Mouse (Mus musculus): ENCODE results near the gene Cuedc1. TPM values are rescaled to one million over a fixed set of nuclear protein-coding genes. Genes with fewer than 3 reads are reported as not detected.

Gene Cuedc1
- polyA plus RNA-seq, 1 experiment from 2014 or later, result 22.6 TPM

DNA sequence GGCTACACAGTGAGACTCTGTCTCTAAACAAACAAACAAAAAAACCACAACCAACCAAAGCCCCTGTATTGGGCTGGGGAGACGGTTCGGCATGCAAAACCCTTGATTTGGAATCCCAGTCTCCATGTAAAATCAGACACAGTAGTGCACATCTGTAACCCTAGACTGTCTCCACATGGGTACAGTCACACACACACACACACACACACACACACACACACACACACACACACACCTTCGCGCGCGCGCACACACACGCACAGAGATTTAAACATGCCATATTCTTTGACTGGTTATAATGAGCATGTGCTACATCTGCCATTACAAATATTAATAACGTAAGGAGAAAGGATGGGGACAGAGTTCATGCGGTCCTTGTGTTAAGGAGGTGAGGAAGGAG lies 142.4 kb downstream of the Cuedc1 start:
- Histone ChIP-seq H3K9me3 (replicated peaks) (no peaks in the 10 kb centered on the region), H3K4me3 (peak overlapping the region; percentile 22; the same call in 1 of the 2 replicates), H3K36me3 (no peaks in the 10 kb centered on the region), H3K27ac (peak overlapping the region; percentile 92), H3K27me3 (ENCODE audit: low read depth, poor library complexity, severe bottlenecking) (no peaks in the 10 kb centered on the region), H3K4me1 (peaks cover 41% of the 10 kb centered on the region)
- WGBS, result 78% methylated on average over 10 of the region's 10 CpGs
- no peak for DNase-seq (ENCODE audit: low spot score)

DNA sequence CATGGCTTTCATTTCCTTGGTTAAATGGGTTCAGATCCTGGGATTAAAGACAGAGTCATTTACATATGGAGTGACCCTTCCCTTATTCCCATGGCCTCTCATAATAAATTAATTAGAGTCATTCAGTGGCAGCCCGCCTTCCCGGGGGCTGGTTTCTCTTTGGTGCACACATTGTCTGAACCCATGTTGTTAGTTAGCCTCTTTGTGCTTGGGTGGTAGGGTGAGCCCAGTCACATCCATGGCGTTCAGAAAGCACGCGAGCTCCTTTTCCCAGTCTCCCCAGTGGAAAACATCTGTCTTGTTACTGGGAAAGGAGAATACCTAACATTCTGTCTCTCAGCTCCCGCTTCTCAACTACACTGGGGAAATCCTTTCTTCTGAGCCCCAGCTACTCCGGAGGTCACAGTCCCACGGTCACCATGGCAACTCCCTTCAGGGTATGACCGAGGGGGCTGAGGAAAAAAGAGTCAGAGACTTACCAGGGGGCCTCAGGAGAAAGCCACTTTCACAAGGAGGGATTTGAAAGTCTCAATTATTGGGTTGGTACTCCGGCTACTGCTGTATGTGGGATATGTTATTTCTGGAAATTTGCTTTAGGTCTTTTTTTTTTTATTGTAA lies 143.0 kb downstream of the Cuedc1 start:
- H3K4me1 ChIP-seq, result peaks cover 35% of the 10 kb centered on the region
- peak; percentile 81 for DNase-seq (ENCODE audit: low spot score)
- 3% methylated on average over 10 of the region's 10 CpGs for WGBS

GRCm38 (mm10) chr11:88241468-88242301 lies 143.8 kb downstream of the Cuedc1 start:
- WGBS, result 43% methylated on average over 12 of the region's 12 CpGs
- H3K27ac ChIP-seq, result peak overlapping the region; percentile 92
- no peaks in the 10 kb centered on the region for H3K27me3 ChIP-seq (ENCODE audit: low read depth, poor library complexity, severe bottlenecking)
- no peaks in the 10 kb centered on the region for H3K9me3 ChIP-seq (replicated peaks)
- no peak for DNase-seq (ENCODE audit: low spot score)
- H3K4me1 ChIP-seq, result peaks cover 27% of the 10 kb centered on the region
- H3K36me3 ChIP-seq, result no peaks in the 10 kb centered on the region
- H3K4me3 ChIP-seq, result peak overlapping the region; percentile 5; the same call in 1 of the 2 replicates

More for the DNA sequence above, 143.0 kb downstream of the Cuedc1 start:
- Histone ChIP-seq H3K36me3 (no peaks in the 10 kb centered on the region), H3K27ac (peak overlapping the region; percentile 92), H3K9me3 (replicated peaks) (no peaks in the 10 kb centered on the region), H3K27me3 (ENCODE audit: low read depth, poor library complexity, severe bottlenecking) (no peaks in the 10 kb centered on the region), H3K4me3 (peak overlapping the region; percentile 22)

Other genes starting within 250 kb of the Cuedc1 start
- gene Mks1, start 244.8 kb upstream of the Cuedc1 start, polyA plus RNA-seq (2016; fragmentation: Nextera tagmentation; extraction: Ambion mirVana), result 18.0 TPM in 2 replicates
- not detected in 2 replicates for gene Epx, start 222.5 kb upstream of the Cuedc1 start, polyA plus RNA-seq (2016; fragmentation: Nextera tagmentation; extraction: Ambion mirVana)
- gene Olfr462, start 205.8 kb upstream of the Cuedc1 start, polyA plus RNA-seq (2016; fragmentation: Nextera tagmentation; extraction: Ambion mirVana), result not detected in 2 replicates
- gene Olfr463, start 200.7 kb upstream of the Cuedc1 start, polyA plus RNA-seq (2016; fragmentation: Nextera tagmentation; extraction: Ambion mirVana), result not detected in 2 replicates
- not detected in 2 replicates for gene Olfr464, start 177.1 kb upstream of the Cuedc1 start, polyA plus RNA-seq (2016; fragmentation: Nextera tagmentation; extraction: Ambion mirVana)
- gene Dynll2, start 110.5 kb upstream of the Cuedc1 start, polyA plus RNA-seq (2016; fragmentation: Nextera tagmentation; extraction: Ambion mirVana), result 22.9 and 25.0 TPM in 2 replicates
- 365 and 415 TPM in 2 replicates for gene Srsf1, start 50.7 kb upstream of the Cuedc1 start, polyA plus RNA-seq (2016; fragmentation: Nextera tagmentation; extraction: Ambion mirVana)
- 54.6 and 59.2 TPM in 2 replicates for gene Vezf1, start 29.8 kb upstream of the Cuedc1 start, polyA plus RNA-seq (2016; fragmentation: Nextera tagmentation; extraction: Ambion mirVana)
- gene Mrps23, start 106.3 kb downstream of the Cuedc1 start, polyA plus RNA-seq (2016; fragmentation: Nextera tagmentation; extraction: Ambion mirVana), result 57.9 and 68.1 TPM in 2 replicates
- not detected in 2 replicates for gene Ccdc182, start 196.0 kb downstream of the Cuedc1 start, polyA plus RNA-seq (2016; fragmentation: Nextera tagmentation; extraction: Ambion mirVana)